Mouse (Mus musculus): ENCODE data around the gene Morn2. TPM values are rescaled to one million over a fixed set of nuclear protein-coding genes. Genes with fewer than 3 reads are reported as not detected.
A peak's percentile ranks its signal among the peaks of the same experiment; 100 is the strongest.
"Not testable (repeated sequence)": the region's sequence is repeated elsewhere in the genome, so short reads cannot be mapped to it uniquely, and the experiment has no call there.

Gene Morn2
- polyA plus RNA-seq, 1 experiment from 2014 or later: 18.6 TPM

GRCm38 (mm10) chr17:80270622-80271021 is 19.4 kb upstream of the Morn2 start:
- not testable (repeated sequence) for H3K9me3 ChIP-seq (ENCODE audit: control insufficient read depth, low read length); H3K27me3 ChIP-seq (replicated peaks; ENCODE audit: control insufficient read depth, insufficient read depth, low read length); H3K27ac ChIP-seq (ENCODE audit: low read depth, low read length); H3K9ac ChIP-seq (ENCODE audit: low read depth, low read length); DNase-seq (ENCODE audit: low spot score); H3K4me1 ChIP-seq (replicated peaks; ENCODE audit: control insufficient read depth, insufficient read depth, low read length); H3K4me3 ChIP-seq (ENCODE audit: low read depth, low read length); H3K4me2 ChIP-seq; ATAC-seq (replicated peaks; ENCODE audit: low FRiP score)
- 90% methylated on average over 7 of the region's 7 CpGs for WGBS
- H3K36me3 ChIP-seq (ENCODE audit: control insufficient read depth, insufficient read depth, low read length): peaks cover 27% of the 10 kb centered on the region

GRCm38 (mm10) chr17:80278255-80278654 is 11.7 kb upstream of the Morn2 start:
- H3K9ac ChIP-seq (ENCODE audit: low read depth, low read length): no peak overlapping the region
- no peak overlapping the region for H3K4me3 ChIP-seq (ENCODE audit: low read depth, low read length)
- peaks cover 9% of the 10 kb centered on the region for H3K36me3 ChIP-seq (ENCODE audit: control insufficient read depth, insufficient read depth, low read length)
- no peak for DNase-seq (ENCODE audit: low spot score)
- no peak for ATAC-seq (replicated peaks; ENCODE audit: low FRiP score)
- H3K27me3 ChIP-seq (replicated peaks; ENCODE audit: control insufficient read depth, insufficient read depth, low read length): no peaks in the 10 kb centered on the region
- no peaks in the 10 kb centered on the region for H3K4me1 ChIP-seq (replicated peaks; ENCODE audit: control insufficient read depth, insufficient read depth, low read length)
- no peaks in the 10 kb centered on the region for H3K9me3 ChIP-seq (ENCODE audit: control insufficient read depth, low read length)
- no peak overlapping the region for H3K27ac ChIP-seq (ENCODE audit: low read depth, low read length)
- no peak overlapping the region for H3K4me2 ChIP-seq
- 75% methylated on average over 4 of the region's 4 CpGs for WGBS

- H3K27me3 ChIP-seq (replicated peaks; ENCODE audit: control insufficient read depth, insufficient read depth, low read length): no peaks in the 10 kb centered on the region
- no peak overlapping the region for H3K27ac ChIP-seq (ENCODE audit: low read depth, low read length)
- no peak overlapping the region for H3K4me3 ChIP-seq (ENCODE audit: low read depth, low read length)
- peaks cover 7% of the 10 kb centered on the region for H3K36me3 ChIP-seq (ENCODE audit: control insufficient read depth, insufficient read depth, low read length)
- no peak overlapping the region for H3K9ac ChIP-seq (ENCODE audit: low read depth, low read length)
- DNase-seq (ENCODE audit: low spot score) (no peak), ATAC-seq (replicated peaks; ENCODE audit: low FRiP score) (no peak)
- H3K4me2 ChIP-seq: no peak overlapping the region
- 92% methylated on average over 8 of the region's 8 CpGs for WGBS
- no peaks in the 10 kb centered on the region for H3K9me3 ChIP-seq (ENCODE audit: control insufficient read depth, low read length)
- H3K4me1 ChIP-seq (replicated peaks; ENCODE audit: control insufficient read depth, insufficient read depth, low read length): 0 out of 2 replicates have a peak, but pooled peaks cover 5% of the 10 kb centered on the region
Observed at GRCm38 (mm10) chr17:80279340-80280070, 10.5 kb upstream of the Morn2 start.

- Histone ChIP-seq H3K9me3 (ENCODE audit: control insufficient read depth, low read length) (no peaks in the 10 kb centered on the region), H3K4me3 (ENCODE audit: low read depth, low read length) (no peak overlapping the region), H3K36me3 (ENCODE audit: control insufficient read depth, insufficient read depth, low read length) (no peaks in the 10 kb centered on the region), H3K27me3 (replicated peaks; ENCODE audit: control insufficient read depth, insufficient read depth, low read length) (no peaks in the 10 kb centered on the region), H3K4me2 (no peak overlapping the region), H3K4me1 (replicated peaks; ENCODE audit: control insufficient read depth, insufficient read depth, low read length) (peaks cover 14% of the 10 kb centered on the region), H3K9ac (ENCODE audit: low read depth, low read length) (no peak overlapping the region), H3K27ac (ENCODE audit: low read depth, low read length) (no peak overlapping the region)
- WGBS: 48% methylated on average over 4 of the region's 4 CpGs
- DNase-seq (ENCODE audit: low spot score) (no peak), ATAC-seq (replicated peaks; ENCODE audit: low FRiP score) (no peak; the same call in 1 of the 2 replicates)
Observed at GRCm38 (mm10) chr17:80284446-80284845, 5.6 kb upstream of the Morn2 start.

GRCm38 (mm10) chr17:80288012-80288411 is 2.0 kb upstream of the Morn2 start:
- Histone ChIP-seq H3K4me2 (0 out of 2 replicates have a peak overlapping the region, but pooled peaks have one; percentile 85), H3K9ac (ENCODE audit: low read depth, low read length) (no peak overlapping the region), H3K4me1 (replicated peaks; ENCODE audit: control insufficient read depth, insufficient read depth, low read length) (peaks cover 14% of the 10 kb centered on the region), H3K4me3 (ENCODE audit: low read depth, low read length) (no peak overlapping the region), H3K9me3 (ENCODE audit: control insufficient read depth, low read length) (no peaks in the 10 kb centered on the region), H3K36me3 (ENCODE audit: control insufficient read depth, insufficient read depth, low read length) (no peaks in the 10 kb centered on the region), H3K27me3 (replicated peaks; ENCODE audit: control insufficient read depth, insufficient read depth, low read length) (no peaks in the 10 kb centered on the region), H3K27ac (ENCODE audit: low read depth, low read length) (no peak overlapping the region)
- no peak for DNase-seq (ENCODE audit: low spot score)
- ATAC-seq (replicated peaks; ENCODE audit: low FRiP score): no peak
- 79% methylated on average over 6 of the region's 6 CpGs for WGBS

GRCm38 (mm10) chr17:80289280-80290073 is 526 bp upstream of the Morn2 start:
- Histone ChIP-seq H3K27ac (ENCODE audit: low read depth, low read length) (peak overlapping the region; percentile 61), H3K36me3 (ENCODE audit: control insufficient read depth, insufficient read depth, low read length) (no peaks in the 10 kb centered on the region), H3K4me2 (peak overlapping the region; percentile 85), H3K9me3 (ENCODE audit: control insufficient read depth, low read length) (no peaks in the 10 kb centered on the region), H3K9ac (ENCODE audit: low read depth, low read length) (peak overlapping the region; percentile 81), H3K4me3 (ENCODE audit: low read depth, low read length) (peak overlapping the region; percentile 98), H3K27me3 (replicated peaks; ENCODE audit: control insufficient read depth, insufficient read depth, low read length) (no peaks in the 10 kb centered on the region), H3K4me1 (replicated peaks; ENCODE audit: control insufficient read depth, insufficient read depth, low read length) (peaks cover 10% of the 10 kb centered on the region)
- no peak for DNase-seq (ENCODE audit: low spot score)
- no peak for ATAC-seq (replicated peaks; ENCODE audit: low FRiP score)
- WGBS: 1% methylated on average over 30 of the region's 30 CpGs

DNA sequence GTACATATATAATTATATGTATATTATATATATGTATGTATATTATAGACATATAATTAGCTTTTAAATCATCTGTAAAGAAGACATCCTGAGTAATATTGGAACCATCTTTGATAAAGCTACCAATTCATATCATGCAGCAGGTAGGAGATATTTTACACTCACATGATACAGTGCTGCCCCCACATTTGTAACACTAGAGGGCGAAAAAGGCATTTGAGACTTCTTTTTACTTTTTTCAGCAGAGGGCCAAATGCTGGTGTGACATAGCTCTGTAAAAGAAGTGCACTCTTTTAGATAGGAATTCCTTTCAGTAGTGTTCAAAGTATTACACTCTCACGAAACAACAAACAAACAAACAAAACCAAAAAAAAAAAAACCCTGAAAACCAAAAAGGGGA is 1.1 kb downstream of the Morn2 start:
- DNase-seq (ENCODE audit: low spot score) (no peak), ATAC-seq (replicated peaks; ENCODE audit: low FRiP score) (no peak)
- Histone ChIP-seq H3K9ac (ENCODE audit: low read depth, low read length) (no peak overlapping the region), H3K4me1 (replicated peaks; ENCODE audit: control insufficient read depth, insufficient read depth, low read length) (peaks cover 8% of the 10 kb centered on the region), H3K27ac (ENCODE audit: low read depth, low read length) (no peak overlapping the region), H3K36me3 (ENCODE audit: control insufficient read depth, insufficient read depth, low read length) (no peaks in the 10 kb centered on the region), H3K9me3 (ENCODE audit: control insufficient read depth, low read length) (no peaks in the 10 kb centered on the region), H3K4me2 (no peak overlapping the region), H3K27me3 (replicated peaks; ENCODE audit: control insufficient read depth, insufficient read depth, low read length) (no peaks in the 10 kb centered on the region), H3K4me3 (ENCODE audit: low read depth, low read length) (no peak overlapping the region)
- 26% methylated on average over 2 of the region's 2 CpGs for WGBS

- WGBS: 80% methylated on average over 5 of the region's 5 CpGs
- Histone ChIP-seq H3K4me1 (replicated peaks; ENCODE audit: control insufficient read depth, insufficient read depth, low read length) (no peaks in the 10 kb centered on the region), H3K27ac (ENCODE audit: low read depth, low read length) (no peak overlapping the region), H3K9ac (ENCODE audit: low read depth, low read length) (no peak overlapping the region), H3K27me3 (replicated peaks; ENCODE audit: control insufficient read depth, insufficient read depth, low read length) (no peaks in the 10 kb centered on the region), H3K9me3 (ENCODE audit: control insufficient read depth, low read length) (no peaks in the 10 kb centered on the region), H3K4me2 (no peak overlapping the region), H3K4me3 (ENCODE audit: low read depth, low read length) (no peak overlapping the region), H3K36me3 (ENCODE audit: control insufficient read depth, insufficient read depth, low read length) (no peaks in the 10 kb centered on the region)
- no peak for ATAC-seq (replicated peaks; ENCODE audit: low FRiP score)
- no peak for DNase-seq (ENCODE audit: low spot score)
Observed at GRCm38 (mm10) chr17:80295258-80295657, 5.3 kb downstream of the Morn2 start.

Measured in liver, embryonic 11.5 days (tissue).